Mouse (Mus musculus) lung, embryonic 14.5 days (tissue): ENCODE data around the gene Zc2hc1c. TPM values are rescaled to one million over a fixed set of nuclear protein-coding genes. Genes with fewer than 3 reads are reported as not detected.
A peak's percentile ranks its signal among the peaks of the same experiment; 100 is the strongest.

Source experiments
- ATAC-seq: fragments of 200-750 bp; cut with Nextera tagmentation; 2 replicates; pipeline ENCODE4 v1.8.0; 2017; ENCODE audit warnings: mild to moderate bottlenecking, moderate TSS enrichment, moderate library complexity; ENCODE audit not compliant: insufficient read depth
- DNase-seq: peaks from one replicate; pipeline ENCODE4 v3.0.0-alpha.2; 2015
- H3K27ac ChIP-seq: fragments of 300-500 bp; sonication (generic); 2 replicates; pipeline ENCODE4 v1.5.1; 2014; ENCODE audit warnings: low read depth, mild to moderate bottlenecking, moderate library complexity
- H3K27me3 ChIP-seq: fragments of 300-500 bp; sonication (generic); 2 replicates; pipeline ENCODE4 v1.6.1; 2014; ENCODE audit warnings: low read length, control low read depth; ENCODE audit not compliant: insufficient read depth
- H3K36me3 ChIP-seq: fragments of 300-500 bp; sonication (generic); 2 replicates; pipeline ENCODE4 v1.6.1; 2014; ENCODE audit warnings: control low read depth; ENCODE audit not compliant: insufficient read depth
- H3K4me1 ChIP-seq: fragments of 300-500 bp; sonication (generic); 2 replicates; pipeline ENCODE4 v1.6.1; 2014; ENCODE audit warnings: antibody characterized with exemption, control low read depth; ENCODE audit not compliant: insufficient read depth
- H3K4me2 ChIP-seq: fragments of 300-500 bp; sonication (generic); 2 replicates; pipeline ENCODE4 v1.6.1; 2014; ENCODE audit warnings: mild to moderate bottlenecking
- H3K4me3 ChIP-seq: fragments of 300-500 bp; sonication (generic); 2 replicates; pipeline ENCODE4 v1.5.1; 2014; ENCODE audit warnings: low read depth, low read length
- H3K9ac ChIP-seq: fragments of 300-500 bp; sonication (generic); 2 replicates; pipeline ENCODE4 v1.6.1; 2014
- H3K9me3 ChIP-seq: fragments of 300-500 bp; sonication (generic); 2 replicates; pipeline ENCODE4 v1.6.1; 2016; ENCODE audit warnings: low read depth, low read length, control low read depth
- CTCF ChIP-seq: IDR thresholded peaks from 2 replicates; pipeline ENCODE4 v1.5.1; 2016; ENCODE audit warnings: antibody characterized with exemption, low read depth
- WGBS: fragments of 180-500 bp; shearing (Covaris S2); extraction: QIAGEN DNeasy Blood & Tissue Kit; methylation state at CpG from one replicate; pipeline ENCODE4 v1.1.7; 2014; 5-methylcytosine and 5-hydroxymethylcytosine counted together
- polyA plus RNA-seq: library from polyadenylated mRNA; unstranded; fragments of >200 nt; fragmentation: Nextera tagmentation; extraction: Ambion mirVana; gene quantifications from 2 replicates; pipeline ENCODE4 v1.2.1, GENCODE M21; 2014

The Zc2hc1c gene
- polyA plus RNA-seq, 1 experiment from 2014 or later = 0.93 TPM

DNA sequence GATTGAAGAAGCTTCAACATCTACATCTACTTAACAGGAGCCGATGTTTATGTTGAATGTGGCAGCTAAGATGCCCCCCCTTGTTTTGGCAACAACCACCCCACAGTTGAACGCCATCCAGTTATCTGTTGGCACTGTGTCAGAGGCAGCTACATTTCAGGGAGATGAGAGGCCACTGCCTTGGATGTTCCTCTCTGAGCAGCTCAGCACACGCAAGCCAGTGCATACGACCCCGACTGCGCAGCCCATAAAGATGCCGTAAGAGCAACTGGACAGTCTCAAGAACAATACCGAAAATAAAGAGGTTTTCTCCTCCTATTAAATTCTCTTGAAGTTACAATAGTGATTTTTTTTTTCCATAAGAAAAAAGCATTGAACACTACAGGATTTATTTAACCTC, 23.9 kb upstream of the Zc2hc1c start:
- H3K4me3 ChIP-seq = no peak overlapping the region
- H3K4me1 ChIP-seq = 0 out of 2 replicates have a peak, but pooled peaks cover 3% of the 10 kb centered on the region
- H3K4me2 ChIP-seq = 0 out of 2 replicates have a peak overlapping the region, but pooled peaks have one; percentile 3
- no peak overlapping the region for H3K9ac ChIP-seq
- H3K27me3 ChIP-seq = no peaks in the 10 kb centered on the region
- 49% methylated on average over 8 of the region's 8 CpGs for WGBS
- no peak for TF ChIP-seq CTCF
- H3K27ac ChIP-seq = peak overlapping the region; percentile 25; the same call in 1 of the 2 replicates
- H3K36me3 ChIP-seq = no peaks in the 10 kb centered on the region
- ATAC-seq (peak; percentile 76; the same call in 1 of the 2 replicates), DNase-seq (peak; percentile 80)
- no peaks in the 10 kb centered on the region for H3K9me3 ChIP-seq

DNA sequence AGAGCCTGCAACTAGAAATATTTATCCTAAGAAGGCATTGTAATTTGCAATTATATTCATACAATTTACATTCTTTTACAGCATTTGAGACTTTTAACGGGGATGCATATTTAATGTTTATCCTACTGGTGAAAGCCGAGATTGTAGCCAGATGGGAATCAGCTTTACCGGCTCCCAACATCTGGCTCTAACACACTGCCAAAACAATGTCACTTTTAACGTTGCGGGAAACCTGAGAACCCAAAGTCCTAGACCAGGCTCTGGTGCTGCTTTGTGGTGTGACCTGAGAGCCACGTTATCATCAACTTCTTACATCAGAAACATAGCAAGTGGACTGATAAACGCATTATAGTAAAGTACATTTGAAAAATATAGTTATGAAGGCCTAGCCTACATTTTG, 23.5 kb upstream of the Zc2hc1c start:
- 26% methylated on average over 7 of the region's 7 CpGs for WGBS
- Histone ChIP-seq H3K27me3 (no peaks in the 10 kb centered on the region), H3K4me1 (0 out of 2 replicates have a peak, but pooled peaks cover 5% of the 10 kb centered on the region), H3K36me3 (no peaks in the 10 kb centered on the region), H3K9ac (no peak overlapping the region), H3K9me3 (no peaks in the 10 kb centered on the region), H3K4me2 (no peak overlapping the region; the same call in 1 of the 2 replicates), H3K4me3 (no peak overlapping the region), H3K27ac (0 out of 2 replicates have a peak overlapping the region, but pooled peaks have one; percentile 26)
- DNase-seq (peak; percentile 77), ATAC-seq (peak; percentile 57; the same call in 1 of the 2 replicates)
- no peak for TF ChIP-seq CTCF

DNA sequence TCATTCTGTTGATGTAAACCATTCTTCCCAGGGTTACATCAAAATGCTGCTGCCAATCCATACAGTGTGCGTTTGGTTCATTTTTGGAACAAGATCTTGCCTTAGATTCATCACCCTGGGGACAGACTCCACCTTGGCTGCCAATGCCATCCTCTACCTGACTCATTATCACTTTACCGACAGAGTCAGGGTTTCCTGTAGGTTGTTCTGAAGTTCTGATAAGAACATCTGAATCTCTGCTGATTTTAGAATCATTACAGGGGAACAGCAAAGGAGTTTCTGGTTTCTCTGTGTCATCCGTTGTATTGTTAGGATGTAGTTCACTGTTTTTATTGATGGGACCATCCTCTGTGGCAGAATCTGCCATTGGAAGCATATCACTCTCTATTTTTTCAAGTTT, 22.1 kb upstream of the Zc2hc1c start:
- Histone ChIP-seq H3K27me3 (no peaks in the 10 kb centered on the region), H3K4me3 (no peak overlapping the region), H3K4me2 (no peak overlapping the region), H3K4me1 (0 out of 2 replicates have a peak, but pooled peaks cover 7% of the 10 kb centered on the region), H3K9ac (no peak overlapping the region), H3K36me3 (no peaks in the 10 kb centered on the region), H3K9me3 (no peaks in the 10 kb centered on the region), H3K27ac (no peak overlapping the region)
- no peak for TF ChIP-seq CTCF
- 75% methylated on average over 3 of the region's 3 CpGs for WGBS
- DNase-seq (no peak), ATAC-seq (no peak)

DNA sequence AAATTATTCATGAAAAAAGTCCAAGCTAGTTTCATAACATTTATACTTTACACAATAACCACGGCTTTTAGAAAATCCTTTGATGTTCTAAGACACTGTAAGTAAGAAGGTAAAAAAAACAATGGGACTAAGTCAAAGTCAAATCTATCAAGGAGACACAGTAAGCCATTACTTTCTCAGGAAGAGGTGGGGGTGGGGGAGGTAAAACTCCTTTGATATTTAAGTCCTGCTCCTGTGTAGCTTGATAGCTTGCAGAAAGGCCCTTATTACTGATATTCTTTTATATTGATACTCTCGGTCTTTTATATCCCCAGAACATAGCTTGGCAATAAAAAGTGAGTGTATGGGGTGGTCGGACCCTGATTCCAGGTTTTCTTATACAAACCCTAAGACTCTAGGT, 18.6 kb upstream of the Zc2hc1c start:
- H3K27me3 ChIP-seq = no peaks in the 10 kb centered on the region
- H3K4me2 ChIP-seq = peak overlapping the region; percentile 65
- TF ChIP-seq CTCF = no peak
- H3K9me3 ChIP-seq = no peaks in the 10 kb centered on the region
- DNase-seq = no peak
- H3K4me1 ChIP-seq = peaks cover 10% of the 10 kb centered on the region; the same call in 1 of the 2 replicates
- no peaks in the 10 kb centered on the region for H3K36me3 ChIP-seq
- ATAC-seq = no peak
- H3K27ac ChIP-seq = peak overlapping the region; percentile 71
- H3K4me3 ChIP-seq = peak overlapping the region; percentile 51
- H3K9ac ChIP-seq = peak overlapping the region; percentile 64
- 41% methylated on average over 3 of the region's 3 CpGs for WGBS

DNA sequence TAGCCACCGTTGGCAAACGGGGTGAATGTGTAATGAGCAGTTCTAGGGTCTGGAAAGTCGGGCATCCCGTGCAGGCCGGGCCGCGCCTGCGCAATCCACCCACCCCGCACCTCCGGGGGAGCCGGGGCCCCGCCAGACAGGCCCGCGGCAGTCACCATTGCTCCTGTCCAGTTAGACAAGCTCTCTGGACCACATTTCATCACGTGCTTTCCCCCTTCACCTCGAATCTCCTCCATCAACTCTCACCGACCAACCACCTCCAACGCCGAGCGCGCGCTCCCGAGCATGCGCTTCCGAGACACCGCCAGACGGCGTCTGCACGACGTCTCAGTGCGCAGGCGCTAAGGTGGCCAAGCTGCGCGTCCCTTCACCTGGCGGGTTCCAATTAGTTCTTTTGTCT, 18.1 kb upstream of the Zc2hc1c start, which contains the start of gene Mlh3:
Gene Mlh3, minus strand, starts transcription at position 281 of the 400 bp plus-strand sequence.
- peak within 1 kb of the TSS; percentile 51 for H3K4me3 ChIP-seq
- no peaks in the 10 kb centered on the region for H3K27me3 ChIP-seq
- ATAC-seq = peak; percentile 91

DNA sequence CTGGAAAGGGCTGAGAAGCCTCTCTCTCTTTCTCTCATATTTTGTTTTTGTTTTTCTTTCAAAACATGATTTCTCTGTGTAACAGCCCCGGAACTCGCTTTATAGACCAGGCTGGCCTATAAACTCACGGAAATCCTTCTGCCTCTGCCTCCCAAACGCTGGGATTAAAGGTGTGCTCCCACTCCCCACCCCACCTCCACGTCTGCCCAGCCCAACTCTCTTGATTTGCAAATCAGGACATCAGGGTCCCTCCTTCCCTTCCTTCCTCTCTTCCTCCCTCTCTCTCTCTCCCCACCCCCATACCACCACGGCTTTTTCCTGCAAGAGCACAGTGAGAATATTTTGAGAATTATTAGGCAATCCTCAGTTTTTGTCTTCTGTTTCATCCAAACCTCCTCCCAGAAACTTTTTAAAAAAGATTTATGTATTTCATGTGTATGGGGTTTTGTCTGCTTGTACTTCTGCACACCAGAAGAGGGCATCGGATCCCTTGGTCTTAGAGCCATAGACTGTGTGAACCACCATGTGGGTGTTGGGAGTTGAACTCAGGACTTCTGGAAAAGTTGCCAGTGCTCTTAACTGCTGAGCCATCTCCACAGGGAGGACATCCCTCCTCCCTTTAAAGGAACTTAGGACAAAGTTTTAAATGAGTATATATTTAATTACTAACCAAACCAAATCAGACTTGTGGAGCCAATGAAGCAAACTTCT, 17.1 kb upstream of the Zc2hc1c start:
- H3K27ac ChIP-seq = no peak overlapping the region
- no peak overlapping the region for H3K4me3 ChIP-seq
- no peaks in the 10 kb centered on the region for H3K27me3 ChIP-seq
- ATAC-seq (no peak), DNase-seq (no peak)
- no peaks in the 10 kb centered on the region for H3K36me3 ChIP-seq
- WGBS = 70% methylated on average over 7 of the region's 7 CpGs
- no peak overlapping the region for H3K9ac ChIP-seq
- H3K9me3 ChIP-seq = no peaks in the 10 kb centered on the region
- peaks cover 7% of the 10 kb centered on the region; the same call in 1 of the 2 replicates for H3K4me1 ChIP-seq
- no peak overlapping the region for H3K4me2 ChIP-seq
- TF ChIP-seq CTCF = peak; percentile 8; the same call in 1 of the 2 replicates

More for the DNA sequence above, 18.1 kb upstream of the Zc2hc1c start, which contains the start of gene Mlh3:
- Histone ChIP-seq H3K36me3 (no peaks in the 10 kb centered on the region), H3K9me3 (no peaks in the 10 kb centered on the region), H3K4me2 (peak within 1 kb of the TSS; percentile 65), H3K4me1 (peaks cover 10% of the 10 kb centered on the region; the same call in 1 of the 2 replicates), H3K9ac (peak within 1 kb of the TSS; percentile 64), H3K27ac (peak within 1 kb of the TSS; percentile 71)
- DNase-seq = peak; percentile 90
- TF ChIP-seq CTCF = peak; percentile 57
- 2% methylated on average over 35 of the region's 35 CpGs for WGBS

DNA sequence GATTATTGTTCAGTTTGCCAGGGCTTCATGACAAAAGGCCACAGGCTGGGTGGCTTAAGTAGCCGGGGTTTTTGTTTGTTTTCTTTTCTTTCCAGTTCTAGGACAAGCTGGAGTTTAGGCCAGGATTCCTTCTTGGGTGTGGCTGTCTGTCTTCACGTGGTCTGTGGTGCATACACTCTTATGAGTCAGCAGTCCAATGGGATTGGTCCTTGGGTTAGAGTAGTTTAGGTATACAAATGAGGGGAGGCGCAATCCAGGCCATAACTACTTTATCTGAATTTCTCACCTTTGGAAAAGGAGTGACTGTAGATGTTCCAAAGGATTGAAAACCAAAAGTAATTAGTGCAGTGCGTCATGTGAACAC, 16.6 kb upstream of the Zc2hc1c start:
- H3K9ac ChIP-seq = no peak overlapping the region
- no peak overlapping the region for H3K4me3 ChIP-seq
- H3K36me3 ChIP-seq = 0 out of 2 replicates have a peak, but pooled peaks cover 2% of the 10 kb centered on the region
- WGBS = 50% methylated on average over 4 of the region's 4 CpGs
- TF ChIP-seq CTCF = no peak
- no peak overlapping the region for H3K27ac ChIP-seq
- no peaks in the 10 kb centered on the region for H3K27me3 ChIP-seq
- no peak overlapping the region for H3K4me2 ChIP-seq
- no peak for DNase-seq
- no peaks in the 10 kb centered on the region for H3K9me3 ChIP-seq
- H3K4me1 ChIP-seq = peaks cover 7% of the 10 kb centered on the region; the same call in 1 of the 2 replicates
- ATAC-seq = no peak
